Mouse (Mus musculus) kidney, adult 8-10 months (tissue): Measurements from ENCODE around the gene Scn1b.

Experiments
- DNase-seq, 2 experiments: peaks; one replicate each; pipeline ENCODE4 v3.0.0; 2022

Scn1b gene

DNA sequence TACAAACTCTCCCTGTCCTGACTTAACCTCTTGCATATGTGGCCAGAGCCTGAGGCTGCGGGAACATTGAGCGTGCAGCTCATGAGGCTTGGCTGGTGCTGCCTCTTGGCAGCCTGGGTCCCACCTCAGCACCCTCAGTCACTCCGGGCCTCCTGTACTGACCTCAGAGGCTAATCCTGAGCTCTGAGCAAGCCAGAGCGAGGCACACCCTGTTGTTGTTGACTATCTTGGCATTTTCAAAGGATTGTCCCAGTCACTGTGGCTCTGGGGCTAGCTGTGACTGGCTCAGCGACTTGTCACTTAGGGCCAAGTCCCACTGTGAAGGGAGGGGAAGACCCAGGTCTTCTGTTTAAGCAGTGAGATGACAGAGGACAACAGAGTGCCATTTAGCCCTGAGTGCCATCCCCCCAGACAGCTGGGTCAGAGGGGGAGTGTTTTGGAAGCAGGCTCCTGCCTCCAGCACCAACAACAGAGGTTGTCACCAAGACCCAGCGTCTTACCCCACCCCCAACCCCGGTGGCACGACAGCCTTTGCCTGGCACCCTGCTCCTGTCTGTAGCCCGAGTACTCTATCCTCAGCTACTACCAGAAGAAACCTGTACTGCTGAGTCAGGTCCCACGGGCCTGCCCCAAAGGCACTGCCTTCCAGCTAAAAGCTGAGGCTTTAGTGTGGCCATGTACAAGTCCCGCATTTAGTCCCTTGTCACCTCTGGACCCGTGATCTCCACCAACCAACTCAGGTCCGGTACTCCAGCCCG, 43.8 kb downstream of the Scn1b start:
- DNase-seq = no peak

DNA sequence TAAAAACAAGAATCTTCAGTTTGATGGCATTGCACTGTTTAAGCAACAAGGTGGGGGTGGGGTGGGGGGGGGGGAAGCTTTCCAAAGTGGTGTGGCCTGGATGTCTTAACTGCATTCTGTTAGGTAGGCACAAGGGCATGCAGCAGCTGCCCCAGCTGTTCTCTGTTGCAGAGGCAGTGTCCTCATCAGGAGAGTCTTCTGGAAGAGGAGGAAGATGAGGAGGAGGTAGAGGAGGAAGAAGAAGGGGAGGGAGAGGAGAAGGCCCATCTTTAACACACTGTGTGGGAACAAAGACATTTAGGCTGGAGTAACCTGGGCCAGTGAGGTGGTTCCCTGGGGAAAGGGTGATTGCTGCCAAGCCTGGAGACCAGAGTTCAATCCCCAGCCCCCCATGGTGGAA, 44.7 kb downstream of the Scn1b start:
- DNase-seq = no peak

- DNase-seq = no peak
These were observed 45.7 kb downstream of the Scn1b start for GRCm38 (mm10) chr7:31081106-31081505.

DNA sequence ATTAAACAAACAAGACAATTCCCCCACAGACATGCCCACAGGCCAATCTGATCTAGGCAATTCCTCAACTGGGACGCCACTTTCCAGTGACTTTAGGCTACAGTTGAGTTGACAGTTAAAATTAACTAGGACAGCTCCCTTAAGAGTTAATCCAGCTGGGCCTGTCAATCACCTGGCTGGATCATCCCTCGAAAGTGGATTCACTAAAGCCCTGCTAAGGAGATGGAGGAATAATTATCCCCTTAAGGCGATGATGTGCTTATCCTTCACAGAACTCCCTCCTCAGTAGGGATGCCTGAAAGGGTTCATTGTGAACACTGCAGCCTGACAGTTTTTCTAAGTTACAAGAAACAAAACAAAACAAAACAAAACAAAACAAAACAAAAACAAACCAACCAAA, 46.2 kb downstream of the Scn1b start:
- DNase-seq = no peak

DNA sequence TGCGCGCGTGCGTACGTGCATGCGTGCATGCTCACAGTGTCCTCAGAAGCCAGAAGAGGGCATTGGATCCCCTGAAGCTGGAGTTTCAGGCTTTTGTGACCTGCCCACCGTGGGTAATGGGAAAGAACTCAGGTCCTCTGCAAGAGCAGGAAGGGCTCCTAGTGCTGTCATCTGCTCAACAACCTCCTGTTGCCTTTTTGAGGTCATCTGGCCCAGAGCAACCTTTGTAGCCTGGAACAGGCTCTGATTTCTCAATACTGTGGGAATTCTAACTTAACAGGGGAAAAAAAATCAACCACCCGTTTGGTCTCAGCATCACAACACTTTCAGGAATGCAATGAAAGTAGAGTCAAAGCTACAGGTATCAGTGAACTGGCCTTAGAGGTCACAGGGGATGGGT, 47.1 kb downstream of the Scn1b start:
- DNase-seq = no peak

DNA sequence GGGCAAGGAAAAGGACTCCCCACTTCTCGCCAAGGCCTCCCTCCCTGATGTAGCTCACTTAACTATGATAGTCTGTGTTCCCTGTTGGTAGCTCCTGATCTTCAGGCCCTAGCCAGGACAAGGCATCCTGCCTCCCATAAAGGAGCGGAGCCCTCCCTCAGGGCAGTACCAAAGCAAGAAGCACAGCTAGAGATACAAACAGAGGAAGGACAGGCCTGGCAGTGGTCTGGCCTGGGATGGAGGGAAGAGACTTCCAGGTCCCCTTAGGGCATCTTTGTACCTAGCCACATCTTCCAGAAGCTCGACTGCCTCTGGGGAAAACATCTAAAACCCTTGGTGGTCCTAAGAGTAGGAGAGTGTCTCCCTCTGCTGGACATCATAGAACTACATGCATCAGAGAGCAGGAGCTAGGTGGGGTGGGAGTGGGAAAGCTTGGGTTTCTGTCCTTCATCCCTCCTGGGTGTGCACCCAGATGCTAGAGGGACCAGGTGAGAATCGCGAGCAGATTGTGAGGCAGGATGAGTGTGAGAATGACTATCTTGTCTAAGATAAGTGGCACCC, 48.8 kb downstream of the Scn1b start:
- no peak for DNase-seq

GRCm38 (mm10) chr7:31077470-31077869, 49.3 kb downstream of the Scn1b start:
- DNase-seq = no peak

- no peak for DNase-seq
These were observed 50.3 kb downstream of the Scn1b start, which contains the start of gene Fxyd3 for GRCm38 (mm10) chr7:31076492-31076891. TSS of gene Fxyd3 (minus strand) at chr7:31076704.

DNA sequence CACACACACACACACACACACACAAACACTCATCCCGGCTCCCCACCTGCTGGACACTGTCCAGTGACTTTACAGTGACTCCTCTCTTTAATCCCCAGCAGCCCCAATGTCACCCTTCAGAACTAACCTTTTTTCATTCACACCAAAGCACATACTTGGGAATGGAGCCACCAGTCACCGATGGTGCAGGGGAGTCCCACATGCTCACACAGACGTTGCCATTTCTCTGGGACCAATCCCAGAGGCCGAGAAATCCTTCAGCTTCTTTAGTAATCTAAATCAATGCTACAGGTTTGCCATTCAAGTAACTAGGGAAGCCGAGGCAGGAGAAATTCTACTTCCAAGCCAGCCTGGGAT, 52.1 kb downstream of the Scn1b start:
- no peak for DNase-seq

DNA sequence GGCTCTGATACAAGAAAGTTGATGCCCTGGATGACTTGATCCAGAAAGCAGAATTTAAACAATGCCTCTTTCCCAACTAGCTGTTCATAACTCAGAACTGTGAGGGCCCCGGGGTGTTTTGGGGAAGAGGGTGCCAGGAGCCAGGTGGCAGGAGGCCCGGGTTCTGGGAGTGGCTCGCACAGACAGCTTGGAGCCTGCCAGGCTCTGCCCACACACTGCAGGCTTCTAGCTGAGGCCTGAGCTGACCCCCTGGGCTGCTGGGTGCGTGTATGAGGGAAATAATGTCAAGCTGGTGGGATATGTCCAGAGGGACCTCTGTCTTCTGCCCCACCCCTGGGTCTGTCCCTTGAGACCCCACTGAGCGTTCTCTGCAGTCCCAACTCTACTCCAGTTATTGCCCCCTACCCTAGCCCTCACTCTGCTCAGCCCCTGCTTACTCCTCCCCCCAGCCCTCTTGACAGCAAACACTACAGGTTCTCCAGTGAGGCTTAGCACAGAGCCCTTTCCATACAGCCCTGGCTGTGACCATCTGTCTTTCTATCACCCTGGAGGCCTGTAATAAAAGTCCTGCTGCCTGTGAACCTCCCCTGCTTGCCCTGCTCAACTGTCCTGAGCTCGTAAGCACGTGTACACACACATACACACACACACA, 52.6 kb downstream of the Scn1b start:
- DNase-seq = no peak

DNA sequence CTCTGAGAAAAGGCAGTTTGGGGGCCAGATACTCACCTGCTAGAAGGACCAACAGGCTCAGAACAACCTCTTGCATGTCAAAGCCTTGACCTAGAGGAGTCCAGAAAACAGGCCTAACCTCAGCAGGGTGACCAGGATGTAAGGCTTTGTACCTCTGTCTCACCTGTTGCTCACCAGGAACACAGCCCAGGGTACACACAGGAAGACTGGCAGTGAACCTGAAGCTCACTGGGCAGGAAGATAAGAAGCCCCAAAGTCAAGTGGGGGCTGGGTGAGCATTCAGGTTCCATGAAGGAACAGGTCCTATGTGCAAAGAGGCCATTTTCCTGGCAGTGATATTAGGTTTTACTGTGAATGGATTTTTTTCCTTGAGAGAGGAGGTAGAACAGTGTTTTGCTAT, 53.3 kb downstream of the Scn1b start:
- DNase-seq = no peak

DNA sequence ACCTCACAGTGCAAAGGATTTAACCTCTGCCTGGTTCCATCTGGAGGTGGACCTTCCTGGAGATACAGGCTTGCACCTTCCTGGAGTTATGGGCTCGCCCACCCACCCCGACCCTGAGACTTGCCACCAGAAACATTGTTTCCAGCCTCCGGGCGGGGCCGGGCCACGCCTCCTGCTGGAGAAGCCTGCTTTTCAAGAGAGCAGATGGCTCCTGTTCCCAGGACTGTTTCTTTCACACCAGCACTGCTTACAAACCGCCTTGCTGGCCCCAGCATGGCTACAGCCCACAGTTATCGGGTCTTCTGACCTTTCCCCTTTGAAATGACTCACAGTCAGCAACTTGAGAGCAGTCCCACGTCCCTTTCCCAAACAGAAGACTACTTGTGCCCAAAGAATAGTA, 54.5 kb downstream of the Scn1b start:
- no peak for DNase-seq

DNA sequence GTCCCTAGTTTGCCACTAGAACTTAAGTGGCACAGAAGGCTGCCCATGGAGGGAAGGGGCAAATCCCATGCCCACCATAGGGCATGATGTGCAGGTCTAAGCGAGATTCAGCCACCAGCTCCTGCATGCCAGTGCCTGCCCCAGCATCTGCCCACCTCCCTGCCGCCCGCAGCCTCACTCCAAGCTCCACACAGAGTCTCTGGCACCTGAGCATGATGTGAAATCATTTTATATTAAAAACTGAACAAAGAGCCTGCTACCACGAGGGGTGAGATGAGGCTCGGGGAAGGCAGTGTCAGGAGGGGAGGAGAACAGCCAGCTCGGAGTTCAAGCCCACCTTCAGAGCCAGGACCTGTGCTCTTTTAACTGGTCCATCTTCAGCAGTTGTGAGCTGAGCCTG, 56.5 kb downstream of the Scn1b start:
- no peak for DNase-seq

DNA sequence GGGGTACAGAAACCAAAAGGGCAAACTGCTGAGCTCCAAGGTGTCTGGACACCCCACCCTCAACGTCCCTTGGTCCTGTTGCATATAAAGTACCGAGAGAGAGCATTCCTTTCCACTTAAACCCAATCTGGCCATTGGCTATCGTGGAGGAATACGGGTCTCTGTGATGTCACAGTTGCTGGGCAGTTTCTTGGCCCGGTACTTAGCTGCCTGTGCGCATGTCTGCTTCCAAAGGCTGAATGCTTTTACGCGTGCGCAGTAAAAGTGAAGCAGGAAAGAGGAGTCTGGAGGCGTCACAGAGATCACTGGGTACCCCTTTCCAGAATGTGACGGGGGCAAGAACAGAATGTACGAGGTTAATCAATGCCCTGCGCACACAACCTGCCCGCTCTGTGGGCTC, 57.3 kb downstream of the Scn1b start:
- no peak for DNase-seq

GRCm38 (mm10) chr7:31067836-31068235, 59.0 kb downstream of the Scn1b start:
- no peak for DNase-seq
